Mouse (Mus musculus) thymus, adult 2 months (tissue): ENCODE data around the gene Frmd8.

ENCODE experiments used
- CTCF ChIP-seq: fragments of 200-500 bp; IDR thresholded peaks from 2 replicates; pipeline ENCODE4 v1.5.1; 2012; ENCODE audit warnings: mild to moderate bottlenecking, control low read depth, low read length, moderate library complexity, borderline replicate concordance; ENCODE audit not compliant: control insufficient read depth, poor library complexity, insufficient read depth; ENCODE audit errors: extremely low read depth
- POLR2A ChIP-seq: fragments of 200-500 bp; IDR thresholded peaks from 2 replicates; pipeline ENCODE4 v1.6.1; 2012; ENCODE audit warnings: mild to moderate bottlenecking, low read length, control low read depth, moderate library complexity; ENCODE audit not compliant: control insufficient read depth, poor library complexity, insufficient read depth; ENCODE audit errors: extremely low read depth

DNA sequence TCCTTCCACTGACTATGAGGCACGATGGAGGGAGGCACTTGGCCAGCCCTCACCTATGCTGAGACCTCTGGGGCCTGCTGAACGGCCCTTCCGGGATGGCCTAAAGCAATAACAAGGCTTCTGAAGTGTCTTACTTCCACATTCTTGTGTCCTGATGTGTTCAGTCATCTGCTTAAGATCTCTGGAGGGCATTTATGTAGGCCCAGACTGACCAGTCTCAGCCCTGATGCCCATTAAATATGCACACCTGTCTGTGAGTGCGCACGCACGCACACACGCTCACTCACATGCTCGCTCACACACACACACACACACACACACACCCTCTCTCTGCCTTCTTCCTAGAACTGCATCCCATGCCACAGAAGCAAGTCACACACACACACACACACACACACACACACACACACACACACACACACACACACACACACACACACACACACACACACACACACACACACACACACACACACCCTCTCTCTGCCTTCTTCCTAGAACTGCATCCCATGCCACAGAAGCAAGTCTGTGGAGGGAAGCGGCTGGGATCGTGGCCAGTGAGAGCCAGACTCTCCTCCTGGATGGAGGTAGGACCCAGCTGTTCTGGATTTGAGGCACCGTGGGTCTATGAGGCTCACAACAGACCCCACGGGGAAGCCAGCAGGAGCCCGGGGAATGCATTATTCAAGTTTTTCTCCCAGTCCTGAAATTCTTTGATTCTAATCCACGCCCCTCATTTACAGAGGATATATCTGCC lies 65.9 kb downstream of the Frmd8 start:
- no peak for TF ChIP-seq CTCF
- TF ChIP-seq POLR2A: no peak
